Mouse (Mus musculus) olfactory bulb, adult 2 months (tissue): ENCODE measurements around the gene Celf2.

Source experiments
- CTCF ChIP-seq: fragments of 200-500 bp; IDR thresholded peaks from 2 replicates; pipeline ENCODE4 v1.5.1; 2012; ENCODE audit warnings: low read depth, mild to moderate bottlenecking, low read length, moderate library complexity; ENCODE audit not compliant: insufficient read depth
- POLR2A ChIP-seq: fragments of 200-500 bp; IDR thresholded peaks from 2 replicates; pipeline ENCODE4 v1.6.1; 2012; ENCODE audit warnings: mild to moderate bottlenecking, low read depth, low read length, moderate library complexity; ENCODE audit not compliant: insufficient read depth

DNA sequence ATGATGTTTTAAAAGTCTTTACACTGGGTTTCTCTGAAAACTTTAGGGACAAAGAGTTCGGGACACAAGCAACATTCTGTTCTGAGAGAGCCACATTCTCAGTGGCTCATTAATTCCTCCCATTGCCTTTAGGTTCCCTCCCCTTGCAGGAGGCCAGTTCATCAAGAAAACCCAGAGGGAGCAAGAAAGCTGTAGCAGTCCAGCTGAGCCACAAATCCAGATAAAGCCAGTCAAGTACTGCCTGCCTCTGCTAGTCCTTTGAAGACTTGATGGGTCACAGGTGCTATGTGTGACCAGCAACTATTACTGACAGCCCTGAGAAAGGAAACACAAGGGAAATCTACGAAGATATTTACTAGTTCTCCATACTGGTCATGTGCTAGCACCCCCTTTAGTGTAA lies 681.8 kb downstream of the Celf2 start:
- no peak for TF ChIP-seq CTCF
- no peak for TF ChIP-seq POLR2A
